Mouse (Mus musculus) MEL (cell line): ENCODE measurements around the gene Btbd18. TPM values are rescaled to one million over a fixed set of nuclear protein-coding genes. Genes with fewer than 3 reads are reported as not detected.

ENCODE experiments used
- DNase-seq: peaks from one replicate; pipeline ENCODE4 v3.0.0; 2011; ENCODE audit warnings: low read depth, low spot score
- H3K27ac ChIP-seq: 2 replicates; pipeline ENCODE4 v1.5.1; 2012; ENCODE audit warnings: low read depth, mild to moderate bottlenecking, control low read depth, low read length, moderate library complexity; ENCODE audit not compliant: control insufficient read depth
- H3K27me3 ChIP-seq, 2 experiments: fragments of 150-350 bp in 1 of 2; sonication (generic) in 1 of 2; 2 replicates each; pipeline ENCODE4 v1.6.1; 2012; ENCODE audit warnings: low read length in 2 of 2, mild to moderate bottlenecking in 2 of 2, improper control_type of control experiment in 1 of 2, moderate library complexity in 1 of 2; ENCODE audit not compliant: insufficient read depth in 2 of 2, control insufficient read depth in 1 of 2
- H3K36me3 ChIP-seq, 2 experiments: 2 replicates each; pipeline ENCODE4 v1.6.1; 2012 to 2014; ENCODE audit warnings: low read length in 2 of 2, improper control_type of control experiment in 1 of 2, inconsistent platforms in 1 of 2, mild to moderate bottlenecking in 1 of 2; ENCODE audit not compliant: insufficient read depth in 2 of 2, control insufficient read depth in 1 of 2
- H3K4me1 ChIP-seq, 2 experiments: fragments of 150-350 bp in 1 of 2; sonication (generic) in 1 of 2; 2 replicates each; pipeline ENCODE4 v1.6.1; 2012; ENCODE audit warnings: low read length in 2 of 2, improper control_type of control experiment in 1 of 2, mild to moderate bottlenecking in 1 of 2; ENCODE audit not compliant: insufficient read depth in 2 of 2, control insufficient read depth in 1 of 2
- H3K4me3 ChIP-seq, 2 experiments: fragments of 150-350 bp in 1 of 2; sonication (generic) in 1 of 2; 2 replicates each; pipeline ENCODE4 v1.5.1; 2012; ENCODE audit warnings: low read depth in 2 of 2, low read length in 2 of 2, mild to moderate bottlenecking in 2 of 2, moderate library complexity in 2 of 2, control low read depth in 1 of 2, improper control_type of control experiment in 1 of 2; ENCODE audit not compliant: control insufficient read depth in 1 of 2, insufficient read depth in 1 of 2
- H3K79me2 ChIP-seq: 2 replicates; pipeline ENCODE4 v1.6.1; 2012; ENCODE audit warnings: mild to moderate bottlenecking, low read length, moderate library complexity; ENCODE audit not compliant: control insufficient read depth, poor library complexity, insufficient read depth
- H3K9ac ChIP-seq: 2 replicates; pipeline ENCODE4 v1.6.1; 2012; ENCODE audit warnings: low read depth, mild to moderate bottlenecking, control low read depth, low read length, moderate library complexity; ENCODE audit not compliant: control insufficient read depth, poor library complexity, severe bottlenecking
- H3K9me3 ChIP-seq: fragments of 150-350 bp; sonication (generic); replicated peaks from 2 replicates; pipeline ENCODE4 v1.6.1; 2012; ENCODE audit warnings: mild to moderate bottlenecking, low read length, improper control_type of control experiment, moderate library complexity; ENCODE audit not compliant: insufficient read depth
- BHLHE40 ChIP-seq: IDR thresholded peaks from 2 replicates; pipeline ENCODE4 v1.6.1; 2012; ENCODE audit warnings: low read depth, mild to moderate bottlenecking, inconsistent platforms, low read length, improper control_type of control experiment, borderline replicate concordance
- CHD2 ChIP-seq: IDR thresholded peaks from 2 replicates; pipeline ENCODE4 v1.6.1; 2011; ENCODE audit warnings: low read length, improper control_type of control experiment
- CTCF ChIP-seq, 3 experiments: IDR thresholded peaks in 2 of 3; conservative IDR thresholded peaks in 1 of 3; 2 replicates each; pipeline ENCODE4 v1.5.1; 2011 to 2012; ENCODE audit warnings: low read length in 3 of 3, low read depth in 2 of 3, mild to moderate bottlenecking in 2 of 3, improper control_type of control experiment in 1 of 3, inconsistent platforms in 1 of 3, mixed read lengths in 1 of 3, moderate library complexity in 1 of 3; ENCODE audit not compliant: control insufficient read depth in 1 of 3, insufficient read depth in 1 of 3, poor library complexity in 1 of 3, severe bottlenecking in 1 of 3
- GATA1 ChIP-seq: IDR thresholded peaks from 2 replicates; pipeline ENCODE4 v1.6.1; 2011; ENCODE audit warnings: low read depth, low read length, improper control_type of control experiment
- MAFK ChIP-seq: IDR thresholded peaks from 2 replicates; pipeline ENCODE4 v1.6.1; 2011; ENCODE audit warnings: low read depth, mild to moderate bottlenecking, low read length, improper control_type of control experiment, borderline replicate concordance
- MAX ChIP-seq: IDR thresholded peaks from 2 replicates; pipeline ENCODE4 v1.6.1; 2011; ENCODE audit warnings: low read length, improper control_type of control experiment
- MAZ ChIP-seq: IDR thresholded peaks from 2 replicates; pipeline ENCODE4 v1.6.1; 2012; ENCODE audit warnings: low read depth, mild to moderate bottlenecking, inconsistent platforms, low read length, improper control_type of control experiment
- POLR2A ChIP-seq, 2 experiments: IDR thresholded peaks; 2 replicates each; pipeline ENCODE4 v1.6.1; 2011 to 2012; ENCODE audit warnings: low read length in 2 of 2, mild to moderate bottlenecking in 2 of 2, control low read depth in 1 of 2, improper control_type of control experiment in 1 of 2, low read depth in 1 of 2, moderate library complexity in 1 of 2; ENCODE audit not compliant: control insufficient read depth in 1 of 2, insufficient read depth in 1 of 2, poor library complexity in 1 of 2
- POLR2AphosphoS5 ChIP-seq: IDR thresholded peaks from 2 replicates; pipeline ENCODE4 v1.6.1; 2012; ENCODE audit warnings: low read depth, borderline replicate concordance, mild to moderate bottlenecking, inconsistent platforms, low read length, moderate library complexity, mixed read lengths
- SIN3A ChIP-seq: IDR thresholded peaks from 2 replicates; pipeline ENCODE4 v1.6.1; 2012; ENCODE audit warnings: low read length, improper control_type of control experiment, inconsistent platforms
- SMC3 ChIP-seq: IDR thresholded peaks from 2 replicates; pipeline ENCODE4 v1.6.1; 2011; ENCODE audit warnings: low read depth, low read length, improper control_type of control experiment
- UBTF ChIP-seq: IDR thresholded peaks from 2 replicates; pipeline ENCODE4 v1.6.1; 2012; ENCODE audit warnings: low read depth, mild to moderate bottlenecking, inconsistent platforms, low read length, improper control_type of control experiment, moderate library complexity, borderline replicate concordance; ENCODE audit not compliant: insufficient read depth
- ZC3H11A ChIP-seq: IDR thresholded peaks from 2 replicates; pipeline ENCODE4 v1.6.1; 2012; ENCODE audit warnings: low read depth, mild to moderate bottlenecking, inconsistent platforms, low read length, improper control_type of control experiment
- polyA plus RNA-seq, 2 experiments: library from polyadenylated mRNA; stranded (reverse) in 1 of 2; unstranded in 1 of 2; fragments of >175 nt in 1 of 2; fragments of >200 nt in 1 of 2; gene quantifications; 2 replicates each; pipeline versions ENCODE4 v1.2.1 to v1.2.4; 2012; ENCODE audit warnings: low replicate concordance in 2 of 2, low read depth in 1 of 2; ENCODE audit not compliant: insufficient read length in 2 of 2, insufficient read depth in 1 of 2, missing spikeins in 1 of 2
- total RNA-seq: library from RNA; depleted of rRNA; stranded (reverse); fragments of 300-350 nt; gene quantifications from 2 replicates; pipeline ENCODE4 v1.2.3, GENCODE M21; 2012

The Btbd18 gene
- total and polyA plus RNA-seq, 3 experiments: 0.04 to 0.07 TPM; not detected in 1

DNA sequence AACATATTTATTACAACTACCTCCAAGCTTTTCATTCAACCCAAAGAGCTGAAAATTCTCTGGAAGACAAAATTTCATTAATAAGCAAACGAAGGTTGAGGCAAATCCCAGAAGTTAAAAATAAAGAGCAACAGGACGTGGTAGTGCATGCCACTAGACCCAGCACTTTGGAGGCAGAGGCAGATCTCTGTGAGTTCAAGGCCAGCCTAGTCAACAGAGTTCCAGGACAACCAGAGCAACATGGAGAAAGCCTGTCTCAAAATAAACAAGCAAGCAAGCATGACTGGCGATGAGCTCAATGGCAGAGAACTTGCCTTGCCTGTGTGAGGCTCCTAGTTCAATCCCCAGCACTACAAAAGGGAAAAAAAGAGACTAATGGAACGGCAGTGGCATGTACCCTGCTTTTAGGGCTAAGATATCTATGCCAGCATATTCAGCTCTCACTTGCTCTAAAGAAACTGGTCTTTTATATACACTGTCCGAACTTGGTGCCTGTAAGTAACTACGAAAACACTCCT, 11.8 kb upstream of the Btbd18 start:
- no peak for DNase-seq
- no peak overlapping the region for H3K4me3 ChIP-seq
- no peak for TF ChIP-seq SIN3A
- TF ChIP-seq, all 39 proteins: peak for 0
- H3K36me3 ChIP-seq: peaks cover 0 to 15% of the 10 kb centered on the region in 2 experiments; a peak in 3 of 4 replicates
- H3K4me1 ChIP-seq: peaks cover 4 to 5% of the 10 kb centered on the region in 2 experiments; a peak in 3 of 4 replicates
- H3K9ac ChIP-seq: no peak overlapping the region
- H3K27ac ChIP-seq: no peak overlapping the region
- H3K9me3 ChIP-seq: no peaks in the 10 kb centered on the region
- peaks cover 38% of the 10 kb centered on the region for H3K79me2 ChIP-seq
- H3K27me3 ChIP-seq: no peaks in the 10 kb centered on the region

DNA sequence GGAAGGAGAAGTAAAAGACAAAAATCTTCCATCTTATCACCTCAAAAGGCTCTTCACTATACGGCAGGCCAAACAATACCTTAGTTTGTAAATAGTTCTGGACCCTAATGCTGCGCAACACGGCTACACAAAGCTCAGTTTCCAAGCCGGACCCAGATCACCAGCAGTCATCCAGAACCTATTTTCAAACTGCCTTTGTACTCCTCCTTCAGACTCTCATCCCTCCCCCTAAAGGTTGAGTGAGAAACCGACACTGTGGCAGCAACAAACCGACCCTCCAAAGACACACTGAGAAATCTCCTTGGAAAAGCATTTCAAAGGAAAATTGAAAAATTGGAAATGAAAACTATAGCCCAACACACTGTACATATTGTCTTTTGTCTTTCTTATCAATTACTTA, 10.5 kb upstream of the Btbd18 start:
- Histone ChIP-seq H3K9ac (no peak overlapping the region), H3K4me1 (peaks cover 4 to 5% of the 10 kb centered on the region in 2 experiments; a peak in 3 of 4 replicates), H3K79me2 (peaks cover 36% of the 10 kb centered on the region), H3K9me3 (no peaks in the 10 kb centered on the region), H3K36me3 (peaks cover 0 to 15% of the 10 kb centered on the region in 2 experiments; a peak in 3 of 4 replicates), H3K27ac (no peak overlapping the region), H3K4me3 (peak overlapping the region in 1 of 2 experiments; percentile 97; a peak in 1 of 4 replicates), H3K27me3 (no peaks in the 10 kb centered on the region)
- no peak for DNase-seq
- no peak for TF ChIP-seq CTCF (IDR thresholded peaks at IDR 0.05 in 2 of 3, conservative IDR thresholded peaks at IDR 0.05 in 1 of 3; ENCODE audit: control insufficient read depth in 1 of 3, insufficient read depth in 1 of 3, low read depth in 2 of 3, low read length in 3 of 3, poor library complexity in 1 of 3, severe bottlenecking in 1 of 3)
- TF ChIP-seq UBTF: no peak
- TF ChIP-seq MAX: no peak
- no peak for TF ChIP-seq POLR2A (IDR thresholded peaks at IDR 0.05; ENCODE audit: control insufficient read depth in 1 of 2, insufficient read depth in 1 of 2, low read depth in 1 of 2, low read length in 2 of 2, poor library complexity in 1 of 2)
- TF ChIP-seq CHD2: no peak
- no peak for TF ChIP-seq BHLHE40
- TF ChIP-seq SIN3A: no peak
- TF ChIP-seq MAZ: no peak
- TF ChIP-seq GATA1: no peak
- no peak for TF ChIP-seq SMC3

DNA sequence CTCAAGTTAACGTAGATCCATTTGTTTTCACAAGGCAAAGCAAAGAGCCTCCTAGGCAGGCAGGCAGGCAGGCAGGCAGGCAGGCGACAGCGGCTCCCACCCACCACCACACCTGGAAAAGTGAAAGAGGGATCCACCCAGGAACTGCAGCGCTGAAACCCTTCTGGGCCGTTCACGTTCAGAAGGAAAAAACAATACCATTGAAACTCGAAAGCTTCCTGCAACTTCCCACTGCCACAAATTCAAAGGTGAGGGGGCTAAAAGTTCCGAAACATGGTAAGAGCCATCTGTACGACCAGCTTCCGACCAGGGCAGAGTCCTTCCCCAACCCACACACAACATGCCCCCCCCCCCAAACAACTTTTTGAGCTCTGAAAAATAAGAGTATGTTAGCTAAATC, 9.2 kb upstream of the Btbd18 start:
- H3K36me3 ChIP-seq: peaks cover 0 to 15% of the 10 kb centered on the region in 2 experiments; a peak in 3 of 4 replicates
- peaks cover 4 to 5% of the 10 kb centered on the region in 2 experiments; a peak in 3 of 4 replicates for H3K4me1 ChIP-seq
- no peaks in the 10 kb centered on the region for H3K27me3 ChIP-seq
- TF ChIP-seq ZC3H11A (no peak), POLR2AphosphoS5 (no peak), MAFK (no peak), POLR2A (IDR thresholded peaks at IDR 0.05; ENCODE audit: control insufficient read depth in 1 of 2, insufficient read depth in 1 of 2, low read depth in 1 of 2, low read length in 2 of 2, poor library complexity in 1 of 2) (no peak)
- TF ChIP-seq, all 39 proteins: peak for 0
- Histone ChIP-seq H3K79me2 (peaks cover 33% of the 10 kb centered on the region), H3K27ac (no peak overlapping the region), H3K4me3 (peak overlapping the region; percentile 70 to 97), H3K9me3 (no peaks in the 10 kb centered on the region), H3K9ac (peak overlapping the region; percentile 64)
- DNase-seq: peak; percentile 52
